Mouse (Mus musculus): Measurements from ENCODE around the gene Scmh1. TPM values are rescaled to one million over a fixed set of nuclear protein-coding genes. Genes with fewer than 3 reads are reported as not detected.
"Not testable (repeated sequence)": the region's sequence is repeated elsewhere in the genome, so short reads cannot be mapped to it uniquely, and the experiment has no call there.

Gene Scmh1
- polyA plus RNA-seq, 1 experiment from 2014 or later = 77.4 TPM

- no peak overlapping the region for H3K9ac ChIP-seq (replicated peaks)
- H3K4me2 ChIP-seq (replicated peaks) = no peak overlapping the region
- peaks cover 13% of the 10 kb centered on the region for H3K27me3 ChIP-seq
- H3K27ac ChIP-seq = no peak overlapping the region
- no peak overlapping the region for H3K4me3 ChIP-seq (replicated peaks)
- no peaks in the 10 kb centered on the region for H3K9me3 ChIP-seq
- no peaks in the 10 kb centered on the region for H3K36me3 ChIP-seq
- 52% methylated on average over 4 of the region's 4 CpGs for WGBS
- no peak for ATAC-seq
- 0 out of 2 replicates have a peak, but pooled peaks cover 5% of the 10 kb centered on the region for H3K4me1 ChIP-seq (replicated peaks)
Observed at GRCm38 (mm10) chr4:120387496-120387895, 17.6 kb upstream of the Scmh1 start.

GRCm38 (mm10) chr4:120387968-120388367 is 17.1 kb upstream of the Scmh1 start:
- no peak overlapping the region for H3K4me2 ChIP-seq (replicated peaks)
- no peaks in the 10 kb centered on the region for H3K36me3 ChIP-seq
- no peak overlapping the region for H3K9ac ChIP-seq (replicated peaks)
- 0 out of 2 replicates have a peak, but pooled peaks cover 5% of the 10 kb centered on the region for H3K4me1 ChIP-seq (replicated peaks)
- H3K4me3 ChIP-seq (replicated peaks) = no peak overlapping the region
- H3K27me3 ChIP-seq = peaks cover 12% of the 10 kb centered on the region
- no peaks in the 10 kb centered on the region for H3K9me3 ChIP-seq
- no peak overlapping the region for H3K27ac ChIP-seq
- no peak for ATAC-seq
- WGBS = 90% methylated on average over 2 of the region's 2 CpGs

- H3K9me3 ChIP-seq = no peaks in the 10 kb centered on the region
- H3K4me2 ChIP-seq (replicated peaks) = no peak overlapping the region
- ATAC-seq = no peak
- H3K9ac ChIP-seq (replicated peaks) = no peak overlapping the region
- peaks cover 2% of the 10 kb centered on the region; the same call in 1 of the 2 replicates for H3K27me3 ChIP-seq
- H3K4me3 ChIP-seq (replicated peaks) = no peak overlapping the region
- WGBS = 23% methylated on average over 3 of the region's 3 CpGs
- no peaks in the 10 kb centered on the region for H3K36me3 ChIP-seq
- H3K27ac ChIP-seq = no peak overlapping the region
- H3K4me1 ChIP-seq (replicated peaks) = 0 out of 2 replicates have a peak, but pooled peaks cover 5% of the 10 kb centered on the region
Observed at GRCm38 (mm10) chr4:120388998-120389542, 16.0 kb upstream of the Scmh1 start.

- 39% methylated on average over 6 of the region's 6 CpGs for whole genome bisulfite sequencing
- peaks cover 2% of the 10 kb centered on the region; the same call in 1 of the 2 replicates for H3K27me3 ChIP-seq
- H3K9me3 ChIP-seq = no peaks in the 10 kb centered on the region
- no peak overlapping the region for H3K27ac ChIP-seq
- no peak overlapping the region for H3K4me2 ChIP-seq (replicated peaks)
- 0 out of 2 replicates have a peak, but pooled peaks cover 5% of the 10 kb centered on the region for H3K4me1 ChIP-seq (replicated peaks)
- no peak overlapping the region for H3K9ac ChIP-seq (replicated peaks)
- no peaks in the 10 kb centered on the region for H3K36me3 ChIP-seq
- H3K4me3 ChIP-seq (replicated peaks) = no peak overlapping the region
- ATAC-seq = no peak
Observed at GRCm38 (mm10) chr4:120389546-120389945, 15.5 kb upstream of the Scmh1 start.

- H3K36me3 ChIP-seq = no peaks in the 10 kb centered on the region
- H3K4me2 ChIP-seq (replicated peaks) = no peak overlapping the region
- H3K27me3 ChIP-seq = peaks cover 2% of the 10 kb centered on the region; the same call in 1 of the 2 replicates
- no peak overlapping the region for H3K4me3 ChIP-seq (replicated peaks)
- no peaks in the 10 kb centered on the region for H3K9me3 ChIP-seq
- H3K9ac ChIP-seq (replicated peaks) = no peak overlapping the region
- no peak for ATAC-seq
- H3K4me1 ChIP-seq (replicated peaks) = 0 out of 2 replicates have a peak, but pooled peaks cover 5% of the 10 kb centered on the region
- no peak overlapping the region for H3K27ac ChIP-seq
- WGBS = 62% methylated on average over 6 of the region's 6 CpGs
Observed at GRCm38 (mm10) chr4:120391591-120391990, 13.5 kb upstream of the Scmh1 start.

- no peaks in the 10 kb centered on the region for H3K36me3 ChIP-seq
- ATAC-seq = no peak
- H3K9ac ChIP-seq (replicated peaks) = no peak overlapping the region
- H3K4me2 ChIP-seq (replicated peaks) = no peak overlapping the region
- H3K9me3 ChIP-seq = no peaks in the 10 kb centered on the region
- WGBS = 87% methylated on average over 4 of the region's 4 CpGs
- H3K27me3 ChIP-seq = peaks cover 2% of the 10 kb centered on the region; the same call in 1 of the 2 replicates
- H3K27ac ChIP-seq = no peak overlapping the region
- no peak overlapping the region for H3K4me3 ChIP-seq (replicated peaks)
- 0 out of 2 replicates have a peak, but pooled peaks cover 5% of the 10 kb centered on the region for H3K4me1 ChIP-seq (replicated peaks)
Observed at GRCm38 (mm10) chr4:120392341-120392740, 12.7 kb upstream of the Scmh1 start.

GRCm38 (mm10) chr4:120392748-120393147 is 12.3 kb upstream of the Scmh1 start:
- no peak for ATAC-seq
- no peaks in the 10 kb centered on the region for H3K9me3 ChIP-seq
- no peak overlapping the region for H3K4me2 ChIP-seq (replicated peaks)
- H3K4me3 ChIP-seq (replicated peaks) = no peak overlapping the region
- H3K27ac ChIP-seq = no peak overlapping the region
- no peak overlapping the region for H3K9ac ChIP-seq (replicated peaks)
- 51% methylated on average over 3 of the region's 3 CpGs for WGBS
- H3K36me3 ChIP-seq = no peaks in the 10 kb centered on the region
- peaks cover 2% of the 10 kb centered on the region; the same call in 1 of the 2 replicates for H3K27me3 ChIP-seq
- H3K4me1 ChIP-seq (replicated peaks) = 0 out of 2 replicates have a peak, but pooled peaks cover 5% of the 10 kb centered on the region

- no peak overlapping the region for H3K4me2 ChIP-seq (replicated peaks)
- 88% methylated on average over 3 of the region's 3 CpGs for WGBS
Observed at GRCm38 (mm10) chr4:120400251-120400650, 4.8 kb upstream of the Scmh1 start.

GRCm38 (mm10) chr4:120402105-120402504 is 3.0 kb upstream of the Scmh1 start:
- not testable (repeated sequence) for H3K27me3 ChIP-seq; H3K9me3 ChIP-seq; H3K36me3 ChIP-seq; ATAC-seq; H3K4me2 ChIP-seq (replicated peaks); H3K27ac ChIP-seq; H3K4me3 ChIP-seq (replicated peaks); H3K9ac ChIP-seq (replicated peaks)
- H3K4me1 ChIP-seq (replicated peaks) = peaks cover 15% of the 10 kb centered on the region

More at GRCm38 (mm10) chr4:120400251-120400650, 4.8 kb upstream of the Scmh1 start:
- H3K9ac ChIP-seq (replicated peaks) = no peak overlapping the region
- no peak overlapping the region for H3K27ac ChIP-seq
- no peak for ATAC-seq
- no peaks in the 10 kb centered on the region for H3K9me3 ChIP-seq
- no peaks in the 10 kb centered on the region for H3K36me3 ChIP-seq
- H3K27me3 ChIP-seq = 0 out of 2 replicates have a peak, but pooled peaks cover 2% of the 10 kb centered on the region
- H3K4me1 ChIP-seq (replicated peaks) = 0 out of 2 replicates have a peak, but pooled peaks cover 3% of the 10 kb centered on the region
- no peak overlapping the region for H3K4me3 ChIP-seq (replicated peaks)

- no peak overlapping the region; the same call in 1 of the 2 replicates for H3K9ac ChIP-seq (replicated peaks)
- ATAC-seq = no peak
- no peaks in the 10 kb centered on the region for H3K36me3 ChIP-seq
- H3K4me1 ChIP-seq (replicated peaks) = peaks cover 27% of the 10 kb centered on the region
- no peaks in the 10 kb centered on the region for H3K27me3 ChIP-seq
- H3K27ac ChIP-seq = 0 out of 2 replicates have a peak overlapping the region, but pooled peaks have one; percentile 39
- H3K4me3 ChIP-seq (replicated peaks) = no peak overlapping the region
- H3K9me3 ChIP-seq = no peaks in the 10 kb centered on the region
- H3K4me2 ChIP-seq (replicated peaks) = peak overlapping the region; percentile 61; the same call in 1 of the 2 replicates
Observed at GRCm38 (mm10) chr4:120404247-120404646, 834 bp upstream of the Scmh1 start.

- peak overlapping the region; percentile 92 for H3K4me3 ChIP-seq (replicated peaks)
- H3K36me3 ChIP-seq = no peaks in the 10 kb centered on the region
- peak; percentile 26; the same call in 1 of the 2 replicates for ATAC-seq
- peak overlapping the region; percentile 59; the same call in 1 of the 2 replicates for H3K9ac ChIP-seq (replicated peaks)
- 11% methylated on average over 18 of the region's 21 CpGs for WGBS
- peaks cover 27% of the 10 kb centered on the region for H3K4me1 ChIP-seq (replicated peaks)
- H3K4me2 ChIP-seq (replicated peaks) = peak overlapping the region; percentile 61
- peak overlapping the region; percentile 39; the same call in 1 of the 2 replicates for H3K27ac ChIP-seq
- H3K9me3 ChIP-seq = no peaks in the 10 kb centered on the region
- no peaks in the 10 kb centered on the region for H3K27me3 ChIP-seq
Observed at GRCm38 (mm10) chr4:120404778-120405143, 320 bp upstream of the Scmh1 start.

- no peaks in the 10 kb centered on the region for H3K9me3 ChIP-seq
- no peak for ATAC-seq
- peaks cover 27% of the 10 kb centered on the region for H3K4me1 ChIP-seq (replicated peaks)
Observed at GRCm38 (mm10) chr4:120405806-120406638, 941 bp downstream of the Scmh1 start.

More at GRCm38 (mm10) chr4:120405806-120406638, 941 bp downstream of the Scmh1 start:
- H3K9ac ChIP-seq (replicated peaks) = peak overlapping the region; percentile 99
- peak overlapping the region; percentile 93 for H3K27ac ChIP-seq
- peak overlapping the region; percentile 92 for H3K4me3 ChIP-seq (replicated peaks)
- 4% methylated on average over 25 of the region's 25 CpGs for WGBS
- H3K4me2 ChIP-seq (replicated peaks) = peak overlapping the region; percentile 61
- no peaks in the 10 kb centered on the region for H3K36me3 ChIP-seq
- no peaks in the 10 kb centered on the region for H3K27me3 ChIP-seq
